In genomic region chr10:115332997-115333396, GRCm38 (mm10) we compare ENCODE assay signal across 30 mouse cellular contexts. TPM values are rescaled to one million over a fixed set of nuclear protein-coding genes. Genes with fewer than 3 reads are reported as not detected.
DNase-seq lines count a peak whose midpoint lies in the region; ATAC-seq and TF ChIP-seq lines count a peak whose summit lies in the region.
"Had no signal": no experiment of that assay in that cellular context is flagged by ENCODE, and none has a peak within 500 bp of the region (broad histone marks: within the 10 kb centered on the region; RNA-seq: fewer than 3 reads in every experiment).

No protein-coding gene starts in this region.

- no peak overlapping the region for H3K27ac ChIP-seq in forebrain, embryonic 11.5 days (ENCODE audit: low read depth, low read length)
- no peak overlapping the region for H3K27ac ChIP-seq in heart, embryonic 12.5 days (ENCODE audit: poor library complexity, severe bottlenecking)
- H3K27ac ChIP-seq in left cerebral cortex, adult 2 months = no peak overlapping the region
- H3K27ac ChIP-seq: embryonic facial prominence, embryonic 15.5 days; heart, embryonic 15.5 days; hindbrain, embryonic 12.5 days; hindbrain, postnatal 0 days; limb, embryonic 13.5 days; liver, embryonic 12.5 days; neural tube, embryonic 15.5 days had no signal

- H3K4me1 ChIP-seq in forebrain, embryonic 11.5 days (replicated peaks; ENCODE audit: control insufficient read depth, insufficient read depth, low read length) = no peaks in the 10 kb centered on the region
- H3K4me1 ChIP-seq in heart, embryonic 12.5 days (replicated peaks) = no peaks in the 10 kb centered on the region
- H3K4me1 ChIP-seq: embryonic facial prominence, embryonic 15.5 days; heart, embryonic 15.5 days; hindbrain, embryonic 12.5 days; liver, embryonic 12.5 days; neural tube, embryonic 15.5 days had no signal

- TF ChIP-seq CTCF in left cerebral cortex, adult 2 months (IDR thresholded peaks at IDR 0.05) = no peak

- H3K9me3 ChIP-seq in forebrain, embryonic 11.5 days (ENCODE audit: control insufficient read depth, low read length) = no peaks in the 10 kb centered on the region
- no peaks in the 10 kb centered on the region for H3K9me3 ChIP-seq in heart, embryonic 12.5 days (replicated peaks)
- H3K9me3 ChIP-seq: embryonic facial prominence, embryonic 15.5 days; heart, embryonic 15.5 days; hindbrain, embryonic 12.5 days; limb, embryonic 13.5 days; liver, embryonic 12.5 days; neural tube, embryonic 15.5 days had no signal

- H3K4me2 ChIP-seq in forebrain, embryonic 11.5 days (ENCODE audit: low read depth, low read length, severe bottlenecking) = no peak overlapping the region
- no peak overlapping the region for H3K4me2 ChIP-seq in heart, embryonic 12.5 days
- H3K4me2 ChIP-seq: embryonic facial prominence, embryonic 15.5 days; heart, embryonic 15.5 days; hindbrain, embryonic 12.5 days; limb, embryonic 13.5 days; liver, embryonic 12.5 days; neural tube, embryonic 15.5 days had no signal

- H3K27me3 ChIP-seq in forebrain, embryonic 11.5 days (ENCODE audit: control insufficient read depth, insufficient read depth, low read length) = no peaks in the 10 kb centered on the region
- H3K27me3 ChIP-seq in heart, embryonic 12.5 days (replicated peaks) = no peaks in the 10 kb centered on the region
- H3K27me3 ChIP-seq: embryonic facial prominence, embryonic 15.5 days; heart, embryonic 15.5 days; hindbrain, embryonic 12.5 days; limb, embryonic 13.5 days; liver, embryonic 12.5 days; neural tube, embryonic 15.5 days had no signal

- no peaks in the 10 kb centered on the region for H3K36me3 ChIP-seq in forebrain, embryonic 11.5 days (ENCODE audit: control insufficient read depth, insufficient read depth, low read length)
- H3K36me3 ChIP-seq in heart, embryonic 12.5 days = no peaks in the 10 kb centered on the region
- H3K36me3 ChIP-seq: embryonic facial prominence, embryonic 15.5 days; heart, embryonic 15.5 days; limb, embryonic 13.5 days; liver, embryonic 12.5 days; neural tube, embryonic 15.5 days had no signal

- intact Hi-C loops in left cerebral cortex, adult 2 months (cut with DNase I) = no loop called here

- H3K4me3 ChIP-seq in forebrain, embryonic 11.5 days (ENCODE audit: low read depth, low read length) = no peak overlapping the region
- H3K4me3 ChIP-seq in heart, embryonic 12.5 days = no peak overlapping the region
- H3K4me3 ChIP-seq in left cerebral cortex, adult 2 months = no peak overlapping the region
- H3K4me3 ChIP-seq: embryonic facial prominence, embryonic 15.5 days; heart, embryonic 15.5 days; hindbrain, embryonic 12.5 days; limb, embryonic 13.5 days; liver, embryonic 12.5 days; neural tube, embryonic 15.5 days had no signal

- ATAC-seq in activated CD4-positive, CD25-positive, alpha-beta regulatory T cell, adult 4 months = peak; percentile 9
- ATAC-seq in inflammation-experienced regulatory T-cells, adult 6 months = peak; percentile 33
- ATAC-seq in forebrain, embryonic 11.5 days (replicated peaks; ENCODE audit: low FRiP score) = no peak
- ATAC-seq in heart, embryonic 12.5 days (ENCODE audit: insufficient number of reproducible peaks, low FRiP score) = no peak
- ATAC-seq: forebrain, embryonic 14.5 days; intestine, postnatal 0 days; liver, embryonic 12.5 days; liver, postnatal 0 days had no signal

- 89% methylated on average over 4 of the region's 4 CpGs for WGBS in forebrain, embryonic 11.5 days
- WGBS in heart, embryonic 12.5 days = 42% methylated on average over 4 of the region's 4 CpGs

- peak; percentile 36 for DNase-seq in 3T3-L1 (ENCODE audit: low read depth, low spot score)
- peak; percentile 52 for DNase-seq in A20 (ENCODE audit: low read depth, low spot score)
- no peak for DNase-seq in forebrain, embryonic 11.5 days (ENCODE audit: low spot score)
- no peak for DNase-seq in left cerebral cortex, adult 2 months (ENCODE audit: extremely low spot score in 1 of 2, low spot score in 2 of 2)
- DNase-seq: adrenal gland, adult 8-10 months; cerebellum, adult 11-12 months; cerebellum, postnatal 10 days; gastrocnemius, postnatal 36 days; kidney, adult 9 months; kidney, postnatal 10 days; layer of hippocampus, adult 9-11 months; liver, postnatal 0 days; lung, postnatal 36 days; midbrain, embryonic 14.5 days; retina, postnatal 1 day; right cerebral cortex, postnatal 25 days; spleen, adult 18-20 months; thymus, postnatal 14 days had no signal

- H3K9ac ChIP-seq in forebrain, embryonic 11.5 days (ENCODE audit: low read length) = no peak overlapping the region
- no peak overlapping the region for H3K9ac ChIP-seq in heart, embryonic 12.5 days
- H3K9ac ChIP-seq: embryonic facial prominence, embryonic 15.5 days; heart, embryonic 15.5 days; hindbrain, embryonic 12.5 days; limb, embryonic 13.5 days; liver, embryonic 12.5 days; liver, postnatal 0 days; neural tube, embryonic 15.5 days had no signal

RNA-seq across cellular contexts. Expression of gene Rab21, which starts 17.6 kb away (rescaled TPM):
- 10 to 100 TPM; 21.3 to 26.2 TPM for polyA plus RNA-seq in activated CD4-positive, CD25-positive, alpha-beta regulatory T cell, adult 4 months (2017; shearing (Covaris generic))
- polyA plus RNA-seq in inflammation-experienced regulatory T-cells, adult 6 months (2017; shearing (Covaris generic)) = 10 to 100 TPM; 19.2 to 22.6 (median 21.0) TPM
- 10.0 and 11.9 TPM in 2 replicates for polyA plus RNA-seq in forebrain, embryonic 11.5 days (2014; fragmentation: Nextera tagmentation; extraction: Ambion mirVana)
- 6.0 and 7.4 TPM in 2 replicates for polyA plus RNA-seq in heart, embryonic 12.5 days (2016; fragmentation: Nextera tagmentation; extraction: Ambion mirVana)
- 10 to 100 TPM; 53.1 to 57.6 TPM for total RNA-seq in left cerebral cortex, adult 2 months (2021)

RNA-seq across cellular contexts. Expression of gene Tmem19, which starts 29.3 kb away (rescaled TPM):
- 10 to 100 TPM; 41.0 to 44.7 TPM for polyA plus RNA-seq in activated CD4-positive, CD25-positive, alpha-beta regulatory T cell, adult 4 months (2017; shearing (Covaris generic))
- polyA plus RNA-seq in inflammation-experienced regulatory T-cells, adult 6 months (2017; shearing (Covaris generic)) = 10 to 100 TPM; 35.8 to 43.5 (median 39.4) TPM
- polyA plus RNA-seq in forebrain, embryonic 11.5 days (2014; fragmentation: Nextera tagmentation; extraction: Ambion mirVana) = 32.6 and 33.7 TPM in 2 replicates
- polyA plus RNA-seq in heart, embryonic 12.5 days (2016; fragmentation: Nextera tagmentation; extraction: Ambion mirVana) = 22.9 and 24.1 TPM in 2 replicates
- total RNA-seq in left cerebral cortex, adult 2 months (2021) = 10 to 100 TPM; 38.3 to 40.2 TPM

RNA-seq across cellular contexts. Expression of gene Thap2, which starts 51.2 kb away (rescaled TPM):
- 10 to 100 TPM; 12.8 to 13.7 TPM for polyA plus RNA-seq in activated CD4-positive, CD25-positive, alpha-beta regulatory T cell, adult 4 months (2017; shearing (Covaris generic))
- 10 to 100 TPM; 13.6 to 18.7 (median 17.9) TPM for polyA plus RNA-seq in inflammation-experienced regulatory T-cells, adult 6 months (2017; shearing (Covaris generic))
- 26.1 and 29.2 TPM in 2 replicates for polyA plus RNA-seq in forebrain, embryonic 11.5 days (2014; fragmentation: Nextera tagmentation; extraction: Ambion mirVana)
- polyA plus RNA-seq in heart, embryonic 12.5 days (2016; fragmentation: Nextera tagmentation; extraction: Ambion mirVana) = 16.2 and 18.2 TPM in 2 replicates
- total RNA-seq in left cerebral cortex, adult 2 months (2021) = 10 to 100 TPM; 13.0 to 14.5 TPM

RNA-seq across cellular contexts. Expression of gene Zfc3h1, which starts 51.8 kb away (rescaled TPM):
- polyA plus RNA-seq in activated CD4-positive, CD25-positive, alpha-beta regulatory T cell, adult 4 months (2017; shearing (Covaris generic)) = 10 to 100 TPM; 23.2 to 35.4 TPM
- 10 to 100 TPM; 25.6 to 37.1 (median 33.7) TPM for polyA plus RNA-seq in inflammation-experienced regulatory T-cells, adult 6 months (2017; shearing (Covaris generic))
- 23.1 and 29.4 TPM in 2 replicates for polyA plus RNA-seq in forebrain, embryonic 11.5 days (2014; fragmentation: Nextera tagmentation; extraction: Ambion mirVana)
- polyA plus RNA-seq in heart, embryonic 12.5 days (2016; fragmentation: Nextera tagmentation; extraction: Ambion mirVana) = 18.8 and 19.5 TPM in 2 replicates
- total RNA-seq in left cerebral cortex, adult 2 months (2021) = 10 to 100 TPM; 54.6 to 61.2 TPM

Comparison
In these comparisons a context has a peak if more than half of its experiments do, and no peak if none do; other contexts are left out.
1. DNase-seq: peak in 3T3-L1 (single experiment) and A20 (single experiment); none in forebrain, embryonic 11.5 days (single experiment) and left cerebral cortex, adult 2 months (0 of 2).
2. ATAC-seq: peak in activated CD4-positive, CD25-positive, alpha-beta regulatory T cell, adult 4 months (single experiment) and inflammation-experienced regulatory T-cells, adult 6 months (single experiment); none in forebrain, embryonic 11.5 days (single experiment) and heart, embryonic 12.5 days (single experiment).